Mouse (Mus musculus): ENCODE results near the gene Zfp771.
A peak's percentile ranks its signal among the peaks of the same experiment; 100 is the strongest.

The Zfp771 gene

DNA sequence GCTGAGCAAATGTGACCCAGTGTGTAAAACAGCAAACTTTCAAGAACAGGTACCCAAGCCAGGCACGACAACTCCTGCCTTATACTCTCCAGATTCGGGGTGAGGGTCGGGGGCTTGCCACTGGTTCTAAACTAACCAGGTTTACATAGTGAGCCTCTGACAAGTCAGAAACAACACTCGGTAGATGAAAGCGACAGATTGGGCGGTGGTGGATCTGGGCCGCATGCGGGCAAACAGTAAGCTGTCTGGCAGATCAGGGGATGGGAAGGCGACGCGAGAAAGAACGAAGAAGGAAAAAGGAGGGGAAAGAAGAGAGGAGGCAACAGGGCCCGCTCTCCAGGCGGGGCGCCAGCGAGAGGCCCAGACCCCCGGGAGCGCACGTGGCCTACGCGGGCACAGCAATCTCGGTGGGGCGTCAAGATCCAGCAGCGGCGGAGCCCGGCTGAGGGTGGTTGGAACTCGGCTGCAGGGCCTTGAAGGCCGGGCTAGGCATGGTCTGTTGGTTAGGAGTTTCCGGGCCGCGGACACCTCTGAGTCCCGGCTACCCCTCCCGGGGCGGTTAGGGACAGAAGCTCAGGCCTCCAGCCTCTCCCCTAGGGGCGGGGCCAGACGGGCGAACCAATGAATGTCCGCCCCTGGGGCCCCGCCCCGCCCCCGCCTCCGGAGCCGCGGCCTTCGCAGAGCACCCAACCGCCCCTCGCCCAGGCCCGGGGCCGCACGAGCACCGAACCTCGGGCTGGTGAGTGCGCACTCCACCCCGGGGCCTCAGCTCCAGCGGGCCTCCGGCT lies at the start of gene Zfp771:
Zfp771 (plus strand) TSS at position 405 of the 788 bp plus-strand sequence.
- peak; percentile 92 for DNase-seq (ENCODE audit: low read depth, low spot score)

DNA sequence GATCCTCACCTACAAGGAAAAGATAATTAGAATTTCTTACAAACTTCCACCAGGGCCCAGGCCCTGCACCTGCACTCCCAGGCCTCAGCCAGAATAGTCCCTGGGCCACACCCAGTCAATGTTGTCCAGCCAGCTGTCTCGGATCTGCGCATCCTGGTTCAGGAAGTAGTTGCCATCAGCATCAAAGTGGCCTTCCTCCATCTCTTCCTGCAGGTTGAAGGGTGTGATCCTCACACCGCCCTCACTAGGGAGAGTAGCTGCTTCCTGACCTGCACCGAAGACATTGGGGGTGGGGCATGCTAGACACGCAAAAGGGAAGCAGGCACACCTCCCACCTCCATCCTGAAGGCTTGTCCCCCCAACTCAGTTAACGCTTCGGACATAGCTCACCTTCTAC lies 49.4 kb upstream of the Zfp771 start:
- no peak for DNase-seq (ENCODE audit: low read depth, low spot score)

DNA sequence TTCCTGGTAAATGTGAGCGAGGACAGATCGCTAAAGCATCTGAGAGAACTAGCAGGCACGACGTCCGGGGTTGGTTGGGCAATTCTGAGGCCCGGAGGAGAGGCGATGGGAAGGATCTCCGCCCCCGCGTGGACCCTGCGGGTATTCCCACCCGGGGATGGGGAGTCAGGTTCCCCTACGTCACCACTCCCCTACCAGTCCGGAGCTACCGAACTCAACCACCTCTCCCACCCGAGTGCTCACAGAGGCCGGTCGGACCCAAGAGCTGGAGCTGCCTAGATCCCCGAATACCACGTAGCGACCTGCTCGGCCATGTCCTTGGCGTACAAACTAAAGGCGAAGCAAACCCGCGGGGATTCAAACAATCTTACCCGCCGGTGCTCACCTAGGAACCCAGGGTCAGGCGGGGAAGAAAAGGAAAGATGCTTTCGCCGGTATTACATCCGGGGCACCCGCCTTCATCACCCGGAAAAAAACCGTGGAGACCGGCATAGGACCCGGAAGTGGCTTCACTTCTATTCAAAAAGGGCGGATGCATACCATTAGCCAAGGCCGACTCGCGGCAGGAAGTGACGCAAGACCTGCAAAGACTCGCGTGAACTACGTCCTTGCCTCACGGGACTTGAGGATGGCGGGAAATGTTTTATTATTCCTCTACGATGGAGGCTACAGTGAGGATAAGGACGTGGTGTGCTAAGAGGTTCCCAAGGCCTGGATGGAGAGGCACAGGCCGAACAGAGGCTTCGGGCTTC lies 48.4 kb upstream of the Zfp771 start, which contains the start of gene Cd2bp2:
Cd2bp2 (minus strand) TSS at position 507 of the 752 bp plus-strand sequence.
- peak; percentile 96 for DNase-seq (ENCODE audit: low read depth, low spot score)

DNA sequence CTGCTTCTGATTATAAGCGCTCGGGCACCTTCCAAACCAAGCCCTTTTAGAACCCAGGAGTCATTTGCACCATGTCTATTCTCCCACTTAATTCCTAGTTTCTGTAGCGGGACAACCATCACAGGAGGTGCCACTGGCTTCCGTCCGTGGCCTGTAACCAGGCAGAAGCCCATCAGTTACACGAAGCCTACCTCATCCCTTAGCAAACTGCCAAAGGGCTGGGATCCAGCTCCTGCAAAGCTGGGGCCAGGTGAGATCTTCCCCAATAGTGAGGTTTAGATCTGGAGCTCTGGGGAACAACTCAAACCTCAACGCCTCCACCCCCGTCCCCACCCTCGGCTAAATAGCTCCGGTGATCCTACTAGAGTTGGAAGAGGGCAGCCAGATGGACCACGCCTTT lies 47.6 kb upstream of the Zfp771 start:
- DNase-seq (ENCODE audit: low read depth, low spot score): no peak

DNA sequence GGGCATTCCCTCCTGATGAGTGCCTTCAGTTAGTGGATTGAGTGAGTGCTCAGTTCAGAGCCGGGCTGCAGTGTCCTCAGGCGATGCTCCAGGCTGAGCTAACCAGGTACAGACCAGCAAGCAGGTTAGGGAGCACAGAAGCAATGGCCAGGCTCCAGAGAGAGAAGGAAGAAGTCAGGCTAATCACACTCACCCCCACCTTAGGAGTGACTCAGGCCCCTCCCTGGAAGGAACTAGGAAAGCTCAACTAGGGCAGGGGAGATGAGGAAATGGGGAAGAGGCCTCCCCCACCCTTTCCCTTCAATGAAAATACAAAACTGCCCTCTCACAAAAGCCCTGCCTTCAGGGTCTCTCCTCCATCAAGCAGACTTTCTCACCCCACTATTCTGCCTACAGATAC lies 37.5 kb upstream of the Zfp771 start:
- DNase-seq (ENCODE audit: low read depth, low spot score): no peak

DNA sequence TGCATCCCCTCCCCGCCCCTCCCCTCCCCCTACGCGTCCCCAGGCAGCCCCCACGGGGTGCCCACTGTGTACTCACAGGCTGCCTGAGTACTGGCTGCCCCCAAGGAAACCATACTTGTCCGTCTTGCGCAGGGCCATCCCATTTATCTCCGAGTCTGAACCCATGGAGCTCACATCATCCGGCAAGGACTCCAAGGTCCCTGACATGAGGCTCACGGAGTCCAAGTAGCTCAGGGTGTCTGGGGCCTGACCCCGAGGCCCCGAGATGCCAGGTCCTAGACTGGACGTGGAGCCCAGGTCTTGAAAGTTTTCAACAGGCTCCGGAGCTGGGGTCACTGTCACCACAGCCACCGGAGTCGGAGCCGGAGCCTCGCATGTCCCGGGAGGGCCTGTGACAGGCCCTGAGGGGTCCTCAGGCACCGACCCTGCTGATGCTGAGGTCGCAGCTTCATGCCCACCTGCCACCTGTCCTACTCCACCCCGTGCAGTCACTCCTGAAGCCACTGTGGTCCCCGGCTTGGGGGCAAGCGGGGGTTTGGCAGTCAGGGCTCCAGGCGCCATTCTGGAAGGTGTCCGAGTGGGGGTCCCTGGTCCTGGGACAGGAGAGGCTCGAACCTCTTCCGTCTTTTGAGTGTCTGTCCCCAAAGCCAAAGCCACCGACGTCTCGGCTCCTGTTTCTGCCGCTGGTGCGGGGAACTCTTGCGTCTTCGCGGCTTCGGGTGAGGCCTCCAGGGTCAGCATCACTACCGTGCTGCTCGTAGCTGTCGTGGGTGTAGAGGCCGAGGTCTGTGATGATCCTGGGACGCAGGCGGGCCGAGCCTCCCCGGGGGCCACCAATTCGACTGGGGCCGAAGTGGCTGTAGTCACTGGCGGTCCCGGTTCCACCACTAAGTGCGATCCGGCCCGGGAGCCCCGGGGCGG lies 36.4 kb upstream of the Zfp771 start:
- no peak for DNase-seq (ENCODE audit: low read depth, low spot score)

DNA sequence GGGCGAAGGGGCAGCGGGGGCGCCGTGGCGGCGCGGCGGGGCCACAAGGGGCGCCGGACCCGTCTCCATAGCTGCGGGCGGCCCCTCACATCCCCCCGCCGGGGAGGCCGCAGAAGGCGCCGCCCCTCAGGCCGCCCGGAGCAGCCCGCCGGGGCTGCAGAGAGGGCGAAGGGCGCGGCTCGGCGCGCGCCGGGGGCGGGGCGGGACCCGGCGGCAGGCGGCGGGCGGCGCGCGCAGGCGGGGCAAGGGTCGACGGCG lies 35.9 kb upstream of the Zfp771 start, which contains the start of gene Tbc1d10b:
Tbc1d10b (minus strand) TSS at position 174 of the 258 bp plus-strand sequence.
- DNase-seq (ENCODE audit: low read depth, low spot score): no peak

DNA sequence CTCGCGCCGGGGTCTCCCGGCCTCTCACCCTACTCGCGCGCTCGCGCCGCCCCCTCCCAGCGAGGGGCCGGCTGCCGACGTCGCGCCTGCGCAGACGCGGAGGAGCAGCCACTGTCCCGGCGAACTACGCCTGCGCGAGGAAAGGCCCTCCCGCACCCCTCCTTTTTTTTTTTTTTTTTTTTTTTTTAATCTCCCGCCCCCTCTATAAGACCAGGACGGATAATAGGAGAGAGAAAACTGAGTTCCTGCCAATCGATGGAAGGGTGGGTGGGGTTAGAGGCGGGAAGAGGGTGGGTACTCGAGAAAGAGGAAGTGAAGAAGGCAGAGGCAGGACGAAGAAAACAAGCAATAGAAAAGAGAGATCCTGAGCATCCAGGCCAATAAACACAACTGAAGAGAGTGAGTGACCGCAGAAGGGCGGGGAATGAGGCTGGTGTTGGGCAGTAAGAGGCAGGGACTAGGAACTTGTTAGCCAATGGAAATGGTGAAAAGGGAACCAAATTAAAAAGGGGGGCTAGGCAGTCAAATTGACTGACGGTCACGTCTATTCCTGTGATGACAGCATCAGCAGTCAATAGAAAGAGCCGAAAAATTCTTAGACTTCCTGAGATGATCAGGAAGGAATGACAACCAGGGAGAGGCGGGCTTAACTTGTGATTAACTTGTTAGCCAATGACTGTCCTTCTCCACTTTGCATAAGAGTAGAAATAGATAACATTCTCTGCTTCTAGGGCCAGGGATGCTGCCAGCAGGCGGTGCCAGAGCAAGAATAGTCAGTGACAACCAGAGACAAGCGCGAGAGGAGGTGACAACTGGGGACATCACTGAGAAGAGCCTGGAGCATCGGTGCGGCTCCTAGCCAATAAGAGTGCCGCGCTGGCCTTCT lies 35.3 kb upstream of the Zfp771 start, which contains the start of gene Mylpf:
Mylpf (plus strand) TSS at position 338 of the 886 bp plus-strand sequence.
- peak; percentile 99 for DNase-seq (ENCODE audit: low read depth, low spot score)

DNA sequence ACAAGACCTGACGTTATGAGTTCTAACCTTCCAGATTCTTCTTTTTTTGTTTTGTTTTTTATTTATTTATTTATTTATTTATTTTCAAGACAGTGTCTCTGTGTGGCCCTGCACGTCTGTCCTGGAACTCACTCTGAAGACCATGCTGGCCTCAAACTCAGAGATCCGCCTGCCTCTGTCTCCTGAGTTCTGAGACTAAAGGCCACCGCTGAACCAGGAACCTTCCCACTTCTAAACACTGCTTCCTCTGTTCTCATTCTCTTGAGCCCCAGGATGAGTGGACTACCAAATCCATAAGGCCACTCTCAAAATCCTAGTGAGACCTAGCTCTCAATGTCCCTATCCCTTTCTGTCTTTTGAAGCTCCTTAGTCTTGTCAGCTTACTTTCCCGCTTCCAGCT lies 34.2 kb upstream of the Zfp771 start:
- DNase-seq (ENCODE audit: low read depth, low spot score): no peak

DNA sequence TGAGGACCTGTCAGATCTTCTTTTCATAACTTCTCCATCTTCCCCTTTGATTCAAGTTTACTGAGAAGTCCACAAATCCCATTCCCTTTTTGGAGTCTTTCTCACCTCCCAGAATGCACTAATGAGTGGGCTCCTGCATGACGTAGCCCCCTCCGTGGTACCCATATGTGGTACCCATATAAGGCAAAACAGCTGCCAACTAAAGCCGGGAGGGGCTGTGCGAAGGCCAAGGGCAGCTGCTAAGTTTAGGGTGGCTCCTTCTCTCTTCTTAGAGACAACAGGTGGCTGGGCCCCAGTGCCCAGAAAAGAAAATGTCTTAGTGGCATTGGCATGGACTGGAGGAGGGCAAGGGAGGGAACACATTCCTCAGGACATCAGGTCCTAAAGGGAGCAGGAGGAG lies 33.8 kb upstream of the Zfp771 start:
- peak; percentile 93 for DNase-seq (ENCODE audit: low read depth, low spot score)

DNA sequence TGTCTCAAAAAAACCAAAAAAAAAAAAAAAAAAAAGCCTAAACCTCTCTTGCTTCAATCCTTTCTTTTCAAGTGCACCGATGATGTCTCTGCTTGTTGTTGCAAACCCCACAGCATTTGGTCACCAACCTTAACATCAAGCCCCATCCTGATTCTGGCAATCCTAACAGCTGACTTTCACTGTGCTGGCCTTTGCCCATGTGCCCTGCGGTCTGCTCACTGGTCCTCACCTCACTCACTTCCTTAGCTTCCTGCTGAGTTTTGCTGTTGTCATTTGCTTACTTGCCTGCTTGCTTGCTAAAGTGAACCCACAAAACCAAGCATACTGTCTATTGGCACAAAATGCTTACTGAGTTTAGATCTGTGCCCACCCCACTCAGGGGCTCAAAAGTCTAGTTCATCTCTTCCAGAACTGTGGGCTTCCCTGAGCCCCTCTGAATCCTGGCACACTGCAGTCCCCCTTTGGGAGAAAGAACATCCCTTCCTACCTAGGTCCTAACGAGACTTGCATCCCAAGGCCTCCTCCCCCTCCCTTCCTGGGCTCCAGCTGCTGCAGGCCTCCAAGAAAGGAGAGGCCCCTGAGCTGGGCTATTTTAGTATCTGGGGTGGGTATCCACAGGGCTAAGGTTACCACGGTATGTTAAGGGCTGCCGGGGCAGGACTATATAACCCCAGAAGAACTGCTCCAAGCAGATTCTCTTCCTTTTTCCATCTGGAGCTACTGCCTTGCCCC lies 32.9 kb upstream of the Zfp771 start:
- peak; percentile 95 for DNase-seq (ENCODE audit: low read depth, low spot score)

DNA sequence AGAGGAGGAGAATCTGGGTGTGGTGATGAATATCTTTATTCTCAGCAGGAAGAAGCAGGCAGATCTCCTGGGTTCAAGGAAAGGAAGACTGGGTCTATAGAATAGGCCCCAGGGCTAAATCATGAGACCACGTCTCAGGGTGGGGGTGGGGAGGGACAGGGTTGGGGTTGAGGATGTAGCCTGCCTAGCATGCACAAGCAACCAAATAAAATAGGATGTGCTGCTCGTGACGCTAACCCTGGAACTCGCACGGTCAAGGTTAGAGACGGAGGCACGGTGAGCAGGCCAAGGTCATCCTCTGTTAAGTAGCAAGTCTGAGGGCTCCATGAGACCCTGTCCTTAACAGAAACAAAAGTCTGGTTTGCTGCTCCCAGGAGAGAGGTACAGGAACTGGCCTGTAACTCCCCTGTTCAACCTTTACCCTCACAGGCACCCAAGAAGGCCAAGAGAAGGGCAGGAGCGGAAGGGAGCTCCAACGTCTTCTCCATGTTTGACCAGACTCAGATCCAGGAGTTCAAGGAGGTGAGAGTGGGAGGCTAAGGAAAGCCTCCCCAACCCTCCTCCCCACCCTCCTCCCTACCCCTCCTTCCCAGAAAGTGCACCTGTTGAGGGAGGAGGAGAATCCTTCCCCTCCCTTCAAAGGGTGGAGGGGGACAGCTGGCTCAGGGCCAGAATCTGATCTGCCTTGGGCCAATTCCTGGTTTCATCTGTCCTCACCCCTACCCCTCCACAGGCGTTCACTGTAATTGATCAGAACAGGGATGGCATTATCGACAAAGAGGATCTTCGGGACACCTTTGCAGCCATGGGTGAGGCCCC lies 31.4 kb upstream of the Zfp771 start:
- DNase-seq (ENCODE audit: low read depth, low spot score): peak; percentile 86

DNA sequence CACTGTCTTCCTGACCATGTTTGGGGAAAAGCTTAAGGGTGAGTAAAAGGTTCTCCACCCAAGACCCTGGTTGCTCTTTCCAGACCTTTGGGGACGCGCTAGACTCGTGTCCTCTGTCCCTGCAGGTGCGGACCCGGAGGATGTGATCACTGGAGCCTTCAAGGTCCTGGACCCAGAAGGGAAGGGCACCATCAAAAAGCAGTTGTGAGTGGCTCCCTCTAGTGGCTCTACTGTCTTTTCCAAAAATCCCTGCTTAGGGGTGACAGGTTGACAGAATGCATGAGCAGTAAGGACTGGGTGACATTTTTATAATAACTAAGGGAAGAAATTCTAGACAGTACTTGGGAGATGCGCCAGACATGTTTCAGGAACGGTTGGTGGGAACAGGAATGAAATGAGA lies 30.6 kb upstream of the Zfp771 start:
- DNase-seq (ENCODE audit: low read depth, low spot score): no peak

DNA sequence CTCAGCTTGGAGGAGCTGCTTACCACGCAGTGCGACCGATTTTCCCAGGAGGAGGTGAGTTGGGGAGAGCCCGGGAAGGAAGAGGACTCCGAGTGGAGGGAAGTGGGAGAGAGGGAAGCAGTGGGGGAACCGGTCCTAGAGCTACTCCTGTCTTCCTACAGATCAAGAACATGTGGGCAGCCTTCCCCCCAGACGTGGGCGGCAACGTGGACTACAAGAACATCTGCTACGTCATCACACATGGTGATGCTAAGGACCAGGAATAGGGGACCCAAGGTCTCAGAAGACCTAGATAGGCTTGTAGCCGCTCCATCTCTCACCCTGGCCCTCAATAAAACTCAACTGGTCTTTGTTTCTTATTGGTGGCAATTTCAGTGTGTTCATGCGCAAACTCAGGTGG lies 30.1 kb upstream of the Zfp771 start:
- no peak for DNase-seq (ENCODE audit: low read depth, low spot score)

DNA sequence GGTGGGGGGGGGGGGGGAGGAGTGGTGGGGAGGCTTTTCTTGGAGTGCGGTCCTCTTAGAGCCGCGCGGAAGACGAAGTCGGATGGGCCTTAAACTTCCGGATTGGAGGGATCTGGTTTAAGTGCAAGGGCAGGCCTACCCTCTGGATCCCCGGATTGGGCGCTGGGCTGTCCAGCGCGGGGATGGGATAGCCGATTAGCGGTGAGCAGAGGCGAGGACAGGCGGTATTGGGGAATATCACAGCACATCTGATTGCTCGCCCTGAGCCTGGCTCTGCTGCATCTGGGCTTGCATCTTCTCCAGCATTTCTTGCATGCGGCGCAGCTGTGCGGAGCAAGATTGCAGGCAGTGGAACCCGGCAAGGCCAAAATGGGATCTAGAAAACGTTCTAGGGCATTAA lies 29.6 kb upstream of the Zfp771 start:
- DNase-seq (ENCODE audit: low read depth, low spot score): peak; percentile 53

DNA sequence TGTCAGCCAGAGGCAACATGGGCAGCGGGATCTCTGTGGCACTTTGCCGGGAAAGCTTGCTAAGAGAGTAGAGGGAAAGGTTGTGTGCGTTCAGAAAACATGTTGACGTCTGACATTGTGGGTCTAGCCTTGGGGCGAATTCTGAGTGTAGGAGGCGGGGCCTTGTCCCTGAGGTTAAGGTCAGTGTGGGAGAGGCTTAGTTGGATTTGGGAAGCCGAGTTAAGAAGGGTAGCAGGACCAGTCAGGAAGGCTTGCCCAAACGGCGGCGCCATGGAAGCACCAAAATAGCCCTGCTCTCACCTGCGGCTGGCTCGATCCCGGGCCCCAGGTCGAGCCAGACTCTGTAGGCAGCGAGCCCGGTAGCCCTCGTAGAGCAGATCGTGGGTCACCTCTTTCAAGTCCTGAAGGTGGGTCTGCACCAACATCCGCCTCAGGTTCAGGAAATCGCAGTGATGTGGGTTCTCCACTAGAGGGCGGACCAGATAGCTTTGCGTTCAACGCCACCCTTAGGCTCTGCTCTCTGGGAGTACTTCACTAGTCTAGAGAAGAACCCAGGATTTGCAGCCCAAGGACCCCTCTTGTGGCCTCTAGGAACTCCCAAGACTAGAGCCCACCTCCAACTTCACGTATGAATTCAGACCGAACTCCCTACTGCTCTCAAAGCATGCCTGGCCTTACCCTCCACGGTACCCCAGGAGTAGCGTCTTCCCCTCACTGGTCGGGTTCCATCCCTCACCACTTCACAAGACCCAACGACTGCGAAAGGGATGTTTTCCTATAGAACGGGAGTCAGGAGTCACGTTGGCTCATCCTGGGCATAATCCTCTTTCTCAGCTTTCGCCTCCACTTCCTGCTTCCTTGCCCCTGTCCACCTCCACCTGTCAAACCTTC lies 28.8 kb upstream of the Zfp771 start:
- DNase-seq (ENCODE audit: low read depth, low spot score): peak; percentile 85

DNA sequence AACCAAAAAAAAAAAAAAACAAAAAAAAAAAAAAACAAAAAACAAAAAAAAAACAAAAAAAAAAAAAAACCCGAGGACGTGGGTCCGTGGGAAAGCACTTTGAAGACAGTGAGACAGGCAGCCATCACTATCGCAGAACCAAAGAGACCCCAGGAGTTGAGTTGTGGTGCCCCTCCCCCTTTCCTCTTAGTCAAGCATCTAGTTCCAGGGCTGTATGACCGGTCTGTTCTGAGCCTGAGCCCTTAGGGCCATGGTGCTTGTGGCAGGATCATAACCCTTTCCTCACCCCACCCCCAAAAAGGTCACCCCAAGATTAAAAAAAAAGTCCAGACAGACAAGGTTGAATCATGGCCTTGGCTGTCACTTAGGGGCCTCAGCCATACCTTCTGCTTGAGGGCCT lies 27.8 kb upstream of the Zfp771 start:
- DNase-seq (ENCODE audit: low read depth, low spot score): no peak

DNA sequence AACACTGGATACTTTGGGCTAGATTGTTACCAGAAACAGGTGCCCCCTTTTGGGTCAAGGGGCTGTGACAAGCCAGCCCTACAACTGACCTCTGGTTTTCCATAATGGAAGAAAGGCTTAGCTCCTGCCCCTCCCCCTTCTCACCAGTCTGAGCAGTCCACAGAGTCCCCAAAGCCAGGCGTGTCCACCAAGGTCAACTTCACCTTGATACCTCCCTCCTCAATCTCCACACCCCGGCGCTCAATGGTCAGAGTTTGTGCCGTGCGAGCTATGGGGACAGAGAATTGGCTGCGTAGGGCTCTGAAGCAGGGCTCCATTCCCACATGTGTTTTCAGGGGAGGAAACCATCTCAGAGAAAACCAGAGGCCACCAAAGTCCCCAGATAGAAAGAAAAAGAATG lies 26.6 kb upstream of the Zfp771 start:
- no peak for DNase-seq (ENCODE audit: low read depth, low spot score)

Data from skeletal muscle tissue, adult 2 months (tissue).